Mouse (Mus musculus) cortical plate, adult 2 months (tissue): Measurements from ENCODE around the gene Tnfrsf9.

ENCODE experiments used
- CTCF ChIP-seq: fragments of 200-500 bp; IDR thresholded peaks from 2 replicates; pipeline ENCODE4 v1.5.1; 2011; ENCODE audit warnings: mild to moderate bottlenecking, control low read depth, low read length; ENCODE audit not compliant: insufficient read depth; ENCODE audit errors: extremely low read depth
- POLR2A ChIP-seq: fragments of 200-500 bp; IDR thresholded peaks from 2 replicates; pipeline ENCODE4 v1.6.1; 2011; ENCODE audit warnings: mild to moderate bottlenecking, low read length, control low read depth; ENCODE audit not compliant: insufficient read depth; ENCODE audit errors: extremely low read depth

DNA sequence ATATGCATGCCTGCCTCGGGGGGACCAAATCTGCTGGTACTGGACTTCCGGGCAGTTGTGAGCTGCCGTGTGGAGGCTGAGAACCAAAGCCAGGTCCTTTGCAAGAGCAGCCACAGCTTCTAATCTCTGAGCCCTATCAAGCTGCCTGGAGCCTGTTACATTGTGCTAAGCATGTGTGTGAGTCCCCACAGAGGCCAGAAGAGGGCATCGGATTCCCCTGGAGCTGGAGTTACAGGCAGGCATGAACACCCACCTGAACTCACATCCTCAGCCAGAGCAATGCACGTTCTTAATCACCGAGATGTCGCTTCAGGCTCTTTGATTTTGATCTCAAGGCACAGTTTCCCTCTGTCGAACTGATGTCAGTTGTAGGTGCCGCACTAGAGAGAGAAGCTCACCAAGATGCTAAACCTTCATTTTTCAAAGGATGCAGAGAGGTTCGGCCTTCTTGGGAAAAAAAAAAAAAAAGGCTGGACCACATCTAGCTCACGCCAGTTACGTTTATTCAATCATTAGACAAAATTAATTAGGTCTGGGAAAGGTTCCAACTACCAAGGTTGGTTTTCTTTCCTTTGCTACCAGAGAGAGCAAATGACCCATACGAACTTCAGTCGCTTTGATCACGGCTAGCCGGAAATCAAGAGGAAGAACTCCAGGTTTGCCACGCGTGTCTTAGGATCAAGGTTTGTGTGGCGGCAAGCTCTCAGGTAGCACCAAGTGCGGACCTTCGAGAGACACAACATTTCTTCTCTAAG, 64.0 kb downstream of the Tnfrsf9 start:
- TF ChIP-seq POLR2A (no peak), CTCF (no peak)
